Comparison of ENCODE assay signal across 8 mouse cellular contexts in genomic region chr19:36083262-36084225, GRCm38 (mm10). TPM values are rescaled to one million over a fixed set of nuclear protein-coding genes. Genes with fewer than 3 reads are reported as not detected.
DNase-seq lines count a peak whose midpoint lies in the region; ATAC-seq and TF ChIP-seq lines count a peak whose summit lies in the region.

Rpp30 (plus strand) TSS chr19:36083716.

- 2% methylated on average over 34 of the region's 34 CpGs for WGBS in embryonic facial prominence, embryonic 14.5 days
- WGBS in heart, adult 2 months = 1% methylated on average over 34 of the region's 34 CpGs
- WGBS in limb, embryonic 13.5 days = 2% methylated on average over 34 of the region's 34 CpGs
- WGBS in midbrain, embryonic 16.5 days = 2% methylated on average over 34 of the region's 34 CpGs

- peaks cover 8% of the 10 kb centered on the region for H3K36me3 ChIP-seq in embryonic facial prominence, embryonic 14.5 days (ENCODE audit: control insufficient read depth, insufficient read depth, low read length)
- no peaks in the 10 kb centered on the region for H3K36me3 ChIP-seq in heart, adult 2 months (ENCODE audit: control insufficient read depth, insufficient read depth, low read length)
- peaks cover 7% of the 10 kb centered on the region for H3K36me3 ChIP-seq in limb, embryonic 13.5 days
- H3K36me3 ChIP-seq in midbrain, embryonic 16.5 days (ENCODE audit: control insufficient read depth, insufficient read depth, low read length) = peaks cover 7% of the 10 kb centered on the region

- H3K79me2 ChIP-seq in heart, adult 2 months (replicated peaks; ENCODE audit: control insufficient read depth, insufficient read depth, low read length) = no peaks in the 10 kb centered on the region

- intact Hi-C loops in heart, adult 2 months (cut with DNase I) = loop anchor here (2.0 to 10.0 kb wide), 3 partner anchors 959 to 1291 kb away; partner anchors contain the start of gene Kif11

- peak within 1 kb of the TSS; percentile 85 for H3K9ac ChIP-seq in embryonic facial prominence, embryonic 14.5 days (ENCODE audit: low read depth, low read length)
- peak within 1 kb of the TSS; percentile 80 for H3K9ac ChIP-seq in heart, adult 2 months (ENCODE audit: low read depth, low read length)
- peak within 1 kb of the TSS; percentile 85 for H3K9ac ChIP-seq in limb, embryonic 13.5 days
- H3K9ac ChIP-seq in midbrain, embryonic 16.5 days (ENCODE audit: low read depth, low read length) = peak within 1 kb of the TSS; percentile 80

- no peaks in the 10 kb centered on the region for H3K9me3 ChIP-seq in embryonic facial prominence, embryonic 14.5 days (ENCODE audit: control insufficient read depth, low read length)
- no peaks in the 10 kb centered on the region for H3K9me3 ChIP-seq in limb, embryonic 13.5 days
- H3K9me3 ChIP-seq in midbrain, embryonic 16.5 days (replicated peaks; ENCODE audit: control insufficient read depth, low read length, poor library complexity, severe bottlenecking) = no peaks in the 10 kb centered on the region

- peaks cover 4% of the 10 kb centered on the region; the same call in 1 of the 2 replicates for H3K4me1 ChIP-seq in embryonic facial prominence, embryonic 14.5 days (ENCODE audit: control insufficient read depth, insufficient read depth, low read length)
- peaks cover 1% of the 10 kb centered on the region for H3K4me1 ChIP-seq in heart, adult 2 months (ENCODE audit: control insufficient read depth, insufficient read depth, low read length)
- peaks cover 8% of the 10 kb centered on the region for H3K4me1 ChIP-seq in limb, embryonic 13.5 days
- H3K4me1 ChIP-seq in midbrain, embryonic 16.5 days (ENCODE audit: control insufficient read depth, insufficient read depth, low read length) = peaks cover 16% of the 10 kb centered on the region

- ATAC-seq in embryonic facial prominence, embryonic 14.5 days (ENCODE audit: low read depth) = peak; percentile 97
- peak; percentile 96 for ATAC-seq in limb, embryonic 13.5 days (ENCODE audit: low FRiP score, low read depth)
- ATAC-seq in midbrain, embryonic 16.5 days = peak; percentile 97

- peak within 1 kb of the TSS; percentile 87 for H3K4me2 ChIP-seq in embryonic facial prominence, embryonic 14.5 days (ENCODE audit: low read depth, low read length)
- peak within 1 kb of the TSS; percentile 88 for H3K4me2 ChIP-seq in limb, embryonic 13.5 days (replicated peaks)
- H3K4me2 ChIP-seq in midbrain, embryonic 16.5 days (ENCODE audit: low read length) = peak within 1 kb of the TSS; percentile 93

- H3K27ac ChIP-seq in embryonic facial prominence, embryonic 14.5 days (replicated peaks; ENCODE audit: low read depth, low read length) = peak within 1 kb of the TSS; percentile 59; the same call in 1 of the 2 replicates
- H3K27ac ChIP-seq in heart, adult 2 months = peak within 1 kb of the TSS; percentile 54
- H3K27ac ChIP-seq in limb, embryonic 13.5 days = no peak within 1 kb of the TSS
- peak within 1 kb of the TSS; percentile 45; the same call in 1 of the 2 replicates for H3K27ac ChIP-seq in midbrain, embryonic 16.5 days (ENCODE audit: low read length)

- peak; percentile 95 for DNase-seq in 3T3-L1 (ENCODE audit: low read depth, low spot score)
- peak; percentile 41 to 67 for DNase-seq in adrenal gland, postnatal 4 days (ENCODE audit: low spot score in 2 of 2)
- peak; percentile 96 for DNase-seq in embryonic facial prominence, embryonic 14.5 days (ENCODE audit: low spot score)
- peak; percentile 84 to 87 for DNase-seq in heart, adult 2 months
- DNase-seq in kidney, adult 8-10 months = peak; percentile 85 to 86
- peak; percentile 54 to 89 for DNase-seq in spleen, postnatal 10 days (ENCODE audit: low spot score in 2 of 2)

- 0 out of 2 replicates have a peak, but pooled peaks have one; percentile 21 for TF ChIP-seq EP300 in heart, adult 2 months (IDR thresholded peaks at IDR 0.05; ENCODE audit: insufficient read depth, low read depth, low read length)

- H3K27me3 ChIP-seq in embryonic facial prominence, embryonic 14.5 days (replicated peaks; ENCODE audit: control insufficient read depth, insufficient read depth, low read length) = no peaks in the 10 kb centered on the region
- no peaks in the 10 kb centered on the region for H3K27me3 ChIP-seq in heart, adult 2 months (ENCODE audit: control insufficient read depth, insufficient read depth, low read length)
- no peaks in the 10 kb centered on the region for H3K27me3 ChIP-seq in limb, embryonic 13.5 days
- H3K27me3 ChIP-seq in midbrain, embryonic 16.5 days (ENCODE audit: control insufficient read depth, insufficient read depth, low read depth, low read length) = no peaks in the 10 kb centered on the region

- no peak; the same call in 1 of the 2 replicates for TF ChIP-seq CTCF in heart, adult 2 months (IDR thresholded peaks at IDR 0.05)

- peak within 1 kb of the TSS; percentile 89 for H3K4me3 ChIP-seq in embryonic facial prominence, embryonic 14.5 days (ENCODE audit: low read depth, low read length)
- H3K4me3 ChIP-seq in heart, adult 2 months = peak within 1 kb of the TSS; percentile 80
- H3K4me3 ChIP-seq in limb, embryonic 13.5 days = peak within 1 kb of the TSS; percentile 85
- H3K4me3 ChIP-seq in midbrain, embryonic 16.5 days (ENCODE audit: low read depth, low read length) = peak within 1 kb of the TSS; percentile 72

- TF ChIP-seq POLR2A in heart, adult 2 months (IDR thresholded peaks at IDR 0.05; ENCODE audit: insufficient read depth, low read depth, low read length) = peak; percentile 65

RNA-seq across cellular contexts. Expression of gene Rpp30, which starts in this region (rescaled TPM):
- total RNA-seq in adrenal gland, postnatal 4 days (2021) = 10 to 100 TPM; 20.6 to 21.4 TPM
- polyA plus RNA-seq in embryonic facial prominence, embryonic 14.5 days (2014; fragmentation: Nextera tagmentation; extraction: Ambion mirVana) = 54.4 and 70.1 TPM in 2 replicates
- total RNA-seq in heart, adult 2 months (2021) = 10 to 100 TPM; 11.9 to 12.7 TPM
- 5.3 and 10.2 TPM in 2 replicates for polyA plus RNA-seq in heart, adult 2 months (2012; rRNA removed)
- 78.2 and 82.0 TPM in 2 replicates for polyA plus RNA-seq in limb, embryonic 13.5 days (2015; fragmentation: Nextera tagmentation; extraction: Ambion mirVana)
- polyA plus RNA-seq in midbrain, embryonic 16.5 days (2015; fragmentation: Nextera tagmentation; extraction: Ambion mirVana) = 66.6 and 73.3 TPM in 2 replicates
